Mouse (Mus musculus): ENCODE data around the gene Ttc28.

Ttc28 gene

GRCm38 (mm10) chr5:111055507-111055906 lies 175.9 kb downstream of the Ttc28 start:
- DNase-seq: no peak

- peak; percentile 71 for DNase-seq
Measured at GRCm38 (mm10) chr5:111057084-111057483, 177.5 kb downstream of the Ttc28 start.

- DNase-seq: no peak
Measured at GRCm38 (mm10) chr5:111058401-111059139, 179.0 kb downstream of the Ttc28 start.

- peak; percentile 41 for DNase-seq
Measured at GRCm38 (mm10) chr5:111059140-111059921, 179.7 kb downstream of the Ttc28 start.

GRCm38 (mm10) chr5:111060246-111060745 lies 180.7 kb downstream of the Ttc28 start:
- DNase-seq: no peak

GRCm38 (mm10) chr5:111063155-111063554 lies 183.6 kb downstream of the Ttc28 start:
- DNase-seq: no peak

GRCm38 (mm10) chr5:111063991-111064390 lies 184.4 kb downstream of the Ttc28 start:
- DNase-seq: no peak

GRCm38 (mm10) chr5:111065770-111066169 lies 186.2 kb downstream of the Ttc28 start:
- no peak for DNase-seq

GRCm38 (mm10) chr5:111069503-111069902 lies 189.9 kb downstream of the Ttc28 start:
- no peak for DNase-seq

- no peak for DNase-seq
Measured at GRCm38 (mm10) chr5:111069931-111070330, 190.3 kb downstream of the Ttc28 start.

GRCm38 (mm10) chr5:111070361-111070760 lies 190.8 kb downstream of the Ttc28 start:
- no peak for DNase-seq

GRCm38 (mm10) chr5:111073316-111073736 lies 193.7 kb downstream of the Ttc28 start:
- no peak for DNase-seq

- DNase-seq: no peak
Measured at GRCm38 (mm10) chr5:111074050-111074449, 194.4 kb downstream of the Ttc28 start.

GRCm38 (mm10) chr5:111075841-111076240 lies 196.2 kb downstream of the Ttc28 start:
- no peak for DNase-seq

GRCm38 (mm10) chr5:111077261-111077660 lies 197.7 kb downstream of the Ttc28 start:
- no peak for DNase-seq

GRCm38 (mm10) chr5:111080601-111081000 lies 201.0 kb downstream of the Ttc28 start:
- no peak for DNase-seq

- no peak for DNase-seq
Measured at GRCm38 (mm10) chr5:111085849-111086248, 206.2 kb downstream of the Ttc28 start.

GRCm38 (mm10) chr5:111096750-111097149 lies 217.1 kb downstream of the Ttc28 start:
- no peak for DNase-seq

GRCm38 (mm10) chr5:111097233-111098160 lies 217.9 kb downstream of the Ttc28 start:
- DNase-seq: peak; percentile 25

- DNase-seq: peak; percentile 24
Measured at GRCm38 (mm10) chr5:111098516-111099274, 219.1 kb downstream of the Ttc28 start.

GRCm38 (mm10) chr5:111100585-111100984 lies 221.0 kb downstream of the Ttc28 start:
- no peak for DNase-seq

GRCm38 (mm10) chr5:111101383-111101932 lies 221.9 kb downstream of the Ttc28 start:
- peak; percentile 46 for DNase-seq

Measured in kidney, postnatal 10 days (tissue).